Mouse (Mus musculus): ENCODE results near the gene Pnpla5.
"Not testable (repeated sequence)": the region's sequence is repeated elsewhere in the genome, so short reads cannot be mapped to it uniquely, and the experiment has no call there.

The Pnpla5 gene

DNA sequence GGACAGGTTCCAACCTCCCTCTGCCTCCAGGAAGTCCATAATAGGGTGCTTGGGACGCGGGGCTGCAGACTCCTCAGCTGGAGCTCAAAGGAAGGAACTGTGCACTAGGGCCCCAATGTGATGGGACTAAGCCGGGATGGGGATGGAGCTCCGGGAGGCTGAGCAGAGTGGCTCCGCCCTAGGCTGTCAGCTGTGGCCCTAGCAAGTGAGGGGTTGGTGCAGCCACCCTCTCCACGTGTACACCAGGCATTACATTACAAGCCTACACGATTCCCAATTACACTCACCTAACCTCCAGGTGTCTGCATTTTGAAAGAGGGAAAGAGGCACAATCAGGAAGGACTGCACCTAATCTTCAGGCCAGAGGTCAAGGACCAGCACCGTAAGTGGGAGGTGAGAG lies at the start of gene Pnpla5:
TSS of gene Pnpla5 (minus strand) at position 101 of the 400 bp plus-strand sequence.
- DNase-seq (ENCODE audit: low read depth, low spot score), result no peak

DNA sequence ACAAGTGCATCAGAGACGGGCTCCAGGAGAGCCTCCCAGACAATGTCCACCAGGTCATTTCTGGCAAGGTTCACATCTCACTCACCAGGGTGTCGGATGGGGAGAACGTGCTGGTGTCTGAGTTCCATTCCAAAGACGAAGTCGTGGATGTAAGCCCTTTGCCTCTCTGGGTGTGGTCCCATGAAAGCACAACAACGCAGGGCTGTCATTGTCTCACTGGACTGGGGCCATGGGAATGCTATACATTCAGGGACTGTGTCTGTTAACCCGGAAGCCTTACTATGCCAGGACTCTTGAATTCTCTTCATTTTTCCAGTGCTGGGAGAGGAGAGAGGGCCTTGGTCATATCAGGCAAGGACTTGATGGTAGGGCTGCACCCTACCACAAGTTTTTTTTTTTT lies 48.2 kb upstream of the Pnpla5 start:
- DNase-seq (ENCODE audit: low read depth, low spot score), result no peak

DNA sequence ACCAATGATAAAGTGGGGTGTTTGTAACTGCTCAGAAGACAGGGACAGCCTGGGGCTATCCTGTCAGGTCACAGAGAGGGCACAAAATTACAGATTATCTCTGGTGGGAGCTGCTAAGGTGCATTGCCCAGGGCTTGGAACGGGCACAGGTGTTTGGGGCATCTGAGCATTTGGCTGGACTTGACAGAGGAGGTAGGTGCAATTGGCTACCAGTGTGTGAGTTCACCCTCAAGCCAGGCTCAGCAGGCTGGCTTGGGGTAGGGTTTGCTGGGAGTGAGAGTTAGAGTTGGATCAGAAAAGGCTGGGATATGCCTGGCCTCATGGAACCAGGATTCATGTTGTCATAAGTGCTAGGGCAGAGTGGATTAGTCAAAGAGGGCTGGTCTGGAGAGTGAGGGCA lies 46.5 kb upstream of the Pnpla5 start:
- DNase-seq (ENCODE audit: low read depth, low spot score), result no peak

DNA sequence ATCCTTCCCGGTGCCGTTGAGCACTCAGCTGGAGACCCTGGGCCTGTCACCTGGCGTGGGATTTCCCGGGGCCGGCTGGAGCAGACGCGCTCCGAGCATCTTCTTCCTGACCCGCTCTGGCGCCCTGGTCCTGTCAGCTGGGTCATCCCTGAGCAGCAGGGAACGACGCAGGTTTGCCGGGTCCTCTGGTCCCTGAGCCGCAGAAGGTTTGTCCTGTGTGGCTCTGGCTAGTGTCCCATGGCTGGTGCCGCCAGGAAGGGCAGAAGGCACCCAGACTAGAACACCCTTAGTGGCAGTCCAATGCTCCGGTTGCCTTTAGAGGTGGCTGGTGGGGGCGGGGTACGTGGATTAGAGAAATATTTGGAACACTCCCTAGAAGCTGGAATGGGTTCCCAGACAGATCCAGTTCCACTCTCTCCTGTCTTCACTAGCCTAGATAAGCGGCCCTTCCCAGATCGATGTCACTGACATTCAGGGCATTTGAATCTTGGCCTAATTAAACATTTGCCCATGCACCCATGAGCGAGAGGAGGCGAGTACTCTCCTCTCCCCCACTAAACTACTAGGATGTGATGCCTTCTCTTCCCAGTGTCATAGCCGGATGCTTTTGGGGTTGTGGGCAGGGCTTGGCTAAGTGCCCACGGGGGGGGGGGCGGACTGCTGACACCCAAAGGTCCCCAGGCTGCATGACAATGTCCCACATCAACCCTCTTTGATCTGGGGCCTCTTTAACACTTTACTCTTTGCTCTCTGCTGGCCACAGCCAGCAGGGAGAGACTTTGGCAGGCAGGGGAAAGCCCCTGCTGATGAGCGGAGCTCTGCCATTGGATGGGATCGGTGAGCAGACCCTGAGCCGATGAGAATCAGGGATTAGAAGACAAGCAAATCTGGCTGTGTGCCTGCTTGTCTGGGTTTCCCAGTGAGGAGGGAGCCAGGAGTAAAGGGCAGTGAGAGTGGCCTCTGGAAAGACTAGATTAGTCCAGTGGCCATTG lies 45.5 kb upstream of the Pnpla5 start:
- DNase-seq (ENCODE audit: low read depth, low spot score), result no peak

DNA sequence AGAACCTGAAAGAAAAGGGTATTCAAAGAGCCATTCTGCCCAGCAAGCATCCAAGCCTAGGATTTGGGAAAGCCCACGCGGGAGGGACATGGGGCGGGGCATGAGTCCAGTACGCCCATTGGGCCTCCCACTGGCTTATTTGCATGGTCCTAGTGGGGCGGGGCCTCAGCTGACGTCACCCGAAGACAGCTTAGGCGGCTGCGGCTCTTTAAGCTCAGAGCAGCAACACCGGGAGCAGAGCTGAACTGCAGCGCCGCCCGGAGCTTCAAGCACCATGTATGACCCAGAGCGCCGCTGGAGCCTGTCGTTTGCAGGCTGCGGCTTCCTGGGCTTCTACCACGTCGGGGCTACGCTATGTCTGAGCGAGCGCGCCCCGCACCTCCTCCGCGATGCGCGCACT lies 44.6 kb upstream of the Pnpla5 start, which contains the start of gene Pnpla3:
TSS of gene Pnpla3 (plus strand) at position 238 of the 400 bp plus-strand sequence.
- peak; percentile 42 for DNase-seq (ENCODE audit: low read depth, low spot score)

DNA sequence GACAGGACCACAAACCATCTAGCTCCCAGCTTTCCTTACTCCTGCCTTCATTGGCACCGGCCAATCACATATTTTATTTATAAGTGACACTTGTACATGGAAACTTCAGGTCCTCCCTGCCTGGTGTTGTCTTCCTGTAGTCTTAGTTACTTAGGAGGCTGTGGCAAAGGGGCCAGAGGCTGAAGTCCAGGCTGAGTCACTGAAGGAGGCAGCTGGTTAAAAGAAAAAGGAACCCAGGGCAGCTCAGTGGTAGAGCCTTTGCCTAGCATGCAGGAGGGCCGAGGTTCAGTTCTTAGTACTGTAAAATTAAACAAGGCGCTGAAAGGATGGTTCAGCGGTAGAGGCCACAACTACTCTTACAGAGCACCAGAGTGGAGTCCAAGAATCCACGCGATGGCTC lies 43.8 kb upstream of the Pnpla5 start:
- no peak for DNase-seq (ENCODE audit: low read depth, low spot score)

DNA sequence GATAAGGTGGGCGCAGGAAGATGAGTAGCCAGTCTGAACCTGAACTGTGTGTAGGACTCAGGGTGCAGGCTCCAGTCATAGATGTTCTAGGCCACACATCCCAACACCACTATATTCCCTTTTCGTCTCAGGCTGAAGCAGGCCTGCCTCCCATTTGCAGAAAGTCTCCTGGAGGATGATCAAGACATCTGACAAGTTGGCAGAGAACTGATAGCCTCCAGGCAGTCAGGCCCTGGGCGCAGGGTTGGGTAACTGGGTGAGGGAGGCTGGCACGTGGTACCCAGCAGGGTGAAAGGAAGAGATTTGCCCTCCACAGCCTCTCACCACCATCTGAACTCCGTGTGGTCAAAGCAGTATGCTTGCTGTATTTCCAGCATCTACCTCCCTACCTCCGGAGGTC lies 38.9 kb upstream of the Pnpla5 start:
- no peak for DNase-seq (ENCODE audit: low read depth, low spot score)

DNA sequence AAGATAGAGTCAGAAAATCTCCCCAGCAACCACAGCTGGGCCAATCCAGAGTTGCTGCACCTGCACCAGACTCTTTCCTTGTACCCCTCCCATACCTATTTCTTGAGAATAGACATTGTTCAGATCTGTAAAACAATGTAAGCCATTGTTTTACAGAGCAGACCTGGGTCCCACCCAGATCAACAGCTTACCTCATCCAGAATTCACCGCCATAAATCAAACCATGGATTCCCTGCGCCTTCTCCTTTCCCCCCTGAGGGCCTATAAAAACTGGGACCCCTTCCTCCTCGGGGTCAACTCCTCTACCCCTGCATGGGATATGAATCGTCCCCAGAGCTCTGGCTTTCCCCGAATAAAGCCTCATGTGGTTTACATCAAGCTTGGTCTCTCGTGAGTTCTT lies 34.6 kb upstream of the Pnpla5 start:
- DNase-seq (ENCODE audit: low read depth, low spot score), result not testable (repeated sequence)

DNA sequence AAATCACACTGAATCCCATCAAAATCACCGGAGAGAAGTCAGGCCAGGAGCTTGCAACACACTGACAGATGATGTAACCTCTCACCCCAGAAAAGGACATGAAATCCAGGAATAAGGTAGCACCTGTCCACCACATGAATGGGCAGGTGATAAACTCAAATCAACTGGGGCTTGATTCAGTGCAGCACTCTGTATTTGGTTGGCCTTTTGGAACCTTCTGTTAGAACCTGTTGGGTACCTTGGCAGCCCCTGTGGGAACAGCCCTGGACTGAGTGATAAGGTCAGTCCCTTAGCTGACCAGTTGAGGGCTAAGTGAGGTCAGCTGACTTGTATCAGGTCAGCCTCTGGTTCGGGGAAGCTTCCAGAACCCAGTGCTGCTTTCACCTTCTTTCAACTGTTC lies 33.2 kb upstream of the Pnpla5 start:
- no peak for DNase-seq (ENCODE audit: low read depth, low spot score)

DNA sequence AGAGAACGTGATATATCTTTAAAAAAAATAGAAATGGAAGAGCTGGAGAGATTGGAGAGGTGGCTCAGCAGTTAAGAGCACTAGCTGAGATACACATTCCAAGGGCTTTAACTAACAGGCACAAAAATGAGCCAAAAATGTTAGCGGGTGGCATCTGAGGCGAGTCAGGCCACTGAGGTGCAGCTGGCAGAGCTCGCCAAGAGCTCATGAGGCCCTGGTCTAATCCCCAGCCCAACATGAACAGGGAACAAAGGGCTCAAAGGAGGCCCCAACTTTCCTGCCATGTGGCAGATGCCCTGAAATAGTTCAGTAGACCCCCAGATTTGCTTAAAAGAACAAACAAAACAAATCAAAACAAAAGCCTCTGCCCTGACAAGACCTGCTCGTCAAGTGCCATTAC lies 18.0 kb upstream of the Pnpla5 start:
- no peak for DNase-seq (ENCODE audit: low read depth, low spot score)

DNA sequence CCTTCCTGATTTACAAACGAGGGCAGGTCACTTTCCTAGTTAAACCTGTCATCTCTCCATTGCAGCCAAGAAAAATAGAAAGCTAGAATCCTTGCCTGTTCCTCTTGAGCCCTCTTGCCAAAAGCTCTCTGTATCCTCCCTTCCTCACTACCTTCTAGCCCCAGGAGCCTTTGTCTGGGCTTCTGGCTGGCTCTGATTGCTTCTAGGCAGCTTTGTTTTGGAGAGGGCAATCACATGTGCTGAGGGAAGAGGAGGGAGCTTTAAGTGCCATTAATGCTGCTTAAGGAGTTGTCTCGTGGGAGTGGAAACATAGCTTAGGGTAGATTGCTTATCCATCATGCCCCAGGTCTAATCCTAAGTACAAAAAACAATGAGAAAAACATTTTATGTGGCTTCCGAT lies 17.1 kb upstream of the Pnpla5 start:
- DNase-seq (ENCODE audit: low read depth, low spot score), result no peak

DNA sequence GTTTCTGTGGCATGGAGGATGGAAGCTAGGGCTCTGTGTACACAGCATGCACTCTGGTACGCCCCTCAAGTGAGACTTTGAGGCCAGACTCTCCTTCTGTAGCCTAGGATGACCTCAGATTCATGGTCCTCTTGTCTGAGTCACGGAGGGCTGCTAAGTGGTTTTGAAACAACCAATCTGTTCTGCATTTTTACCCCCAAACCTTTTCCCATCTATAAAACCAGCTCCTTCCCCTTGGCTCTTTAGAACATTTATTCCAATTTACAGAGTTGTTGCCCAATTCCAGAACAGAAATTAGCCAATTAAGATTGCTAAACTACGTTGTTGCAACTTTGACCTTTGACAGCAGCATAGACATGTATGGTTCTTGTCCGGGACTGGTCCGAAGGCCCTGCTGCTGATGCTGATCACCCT lies 16.6 kb upstream of the Pnpla5 start:
- no peak for DNase-seq (ENCODE audit: low read depth, low spot score)

DNA sequence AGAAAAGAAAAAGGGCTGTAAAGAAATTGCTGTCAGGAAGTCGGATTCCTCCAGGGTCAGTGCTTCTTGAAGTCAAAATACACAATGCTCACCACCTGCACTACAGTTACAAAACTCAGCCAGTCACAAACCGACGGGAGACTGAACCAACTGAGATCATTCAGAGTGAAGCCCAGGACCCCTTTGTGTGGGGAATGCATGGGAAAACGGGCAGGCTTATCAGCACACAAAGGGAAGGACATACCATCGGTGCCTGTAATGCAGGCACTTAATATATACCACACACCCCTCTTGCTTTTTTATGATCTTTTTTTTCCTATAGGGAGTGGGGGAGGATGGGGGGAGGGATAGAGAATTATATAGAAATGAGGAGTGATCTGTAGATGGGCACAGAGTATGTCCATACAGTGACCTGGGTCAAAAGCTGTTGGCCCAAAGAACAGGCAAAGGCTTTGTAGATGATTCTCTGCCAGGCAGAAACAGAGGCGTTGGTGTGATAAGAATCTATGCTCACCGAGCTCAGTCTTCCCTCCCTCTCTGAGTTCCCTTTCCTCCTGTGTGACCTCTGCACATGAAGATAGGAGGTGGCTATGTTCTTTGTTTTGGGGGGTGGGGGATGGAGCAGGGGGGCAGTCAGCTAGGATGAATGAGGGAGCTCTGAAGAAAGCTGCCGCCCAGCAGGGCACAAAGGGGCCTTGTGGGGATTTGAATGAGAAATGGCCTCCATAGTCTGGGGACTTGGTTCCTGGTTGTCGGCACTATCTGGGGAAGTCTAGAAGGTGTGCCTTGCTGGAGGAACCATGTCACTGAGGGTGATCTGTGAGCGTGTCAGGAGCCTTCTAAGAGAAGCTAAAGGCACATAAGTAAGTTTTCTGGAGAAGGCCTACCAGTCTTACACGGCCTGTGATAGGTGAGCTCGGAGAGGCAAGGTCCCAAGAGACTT lies 13.8 kb upstream of the Pnpla5 start:
- DNase-seq (ENCODE audit: low read depth, low spot score), result no peak

DNA sequence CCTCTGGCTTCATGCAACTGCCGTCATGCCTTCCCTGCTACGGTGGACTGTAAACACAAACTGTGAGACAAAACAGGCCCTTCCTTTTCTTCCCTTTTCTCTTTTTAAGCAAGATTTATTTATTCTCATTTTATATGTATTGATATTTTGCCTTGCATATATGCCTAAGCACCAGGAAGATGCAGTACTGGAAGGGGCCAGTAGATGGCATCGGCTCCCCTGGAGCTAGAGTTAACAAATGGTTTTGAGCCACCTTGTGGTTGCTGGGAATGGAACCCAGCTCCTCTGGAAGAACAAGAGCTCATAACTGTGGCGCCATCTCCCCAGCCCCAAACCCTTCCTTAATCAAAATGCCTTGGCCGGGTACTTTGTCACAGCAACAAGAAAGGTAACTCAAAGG lies 12.5 kb upstream of the Pnpla5 start:
- peak; percentile 17 for DNase-seq (ENCODE audit: low read depth, low spot score)

DNA sequence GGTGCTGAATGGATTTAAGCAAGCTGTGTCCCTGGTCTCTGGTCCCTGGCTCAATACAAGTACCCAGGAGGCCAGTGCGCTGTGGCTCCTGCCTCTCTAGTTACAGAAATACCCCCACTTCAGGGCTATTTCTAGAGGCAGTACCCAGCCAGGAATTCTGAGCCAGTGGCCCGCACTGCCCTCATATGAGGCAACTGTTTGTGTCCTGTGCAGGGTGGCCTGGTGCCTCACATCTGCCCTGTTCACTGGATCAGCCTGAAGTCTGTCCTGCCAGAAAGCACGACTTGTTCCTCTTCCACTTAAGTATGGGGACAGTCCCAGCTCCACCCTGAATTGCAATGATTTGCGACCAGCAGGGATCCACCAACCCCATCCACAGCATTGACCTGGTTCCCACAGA lies 10.5 kb upstream of the Pnpla5 start:
- no peak for DNase-seq (ENCODE audit: low read depth, low spot score)

DNA sequence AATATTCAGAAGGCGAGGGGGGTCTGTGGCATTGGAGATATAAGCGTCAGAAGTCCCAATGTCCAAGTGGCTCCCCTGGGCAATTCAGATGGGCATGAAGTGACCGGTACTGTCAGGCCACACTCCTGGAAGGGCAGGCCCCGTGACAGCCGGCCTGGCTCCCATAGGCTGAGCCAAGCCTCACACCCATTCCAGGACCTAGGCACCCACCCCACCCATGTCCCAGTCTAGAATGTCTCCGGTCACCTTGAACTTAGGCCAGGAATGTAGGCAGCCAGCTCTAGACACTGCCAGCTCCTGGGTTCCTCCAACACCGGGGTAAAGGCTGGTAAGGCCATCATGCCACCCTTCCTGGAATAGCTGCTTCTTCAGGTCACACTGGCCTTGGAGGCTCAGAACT lies 9.0 kb upstream of the Pnpla5 start:
- no peak for DNase-seq (ENCODE audit: low read depth, low spot score)

DNA sequence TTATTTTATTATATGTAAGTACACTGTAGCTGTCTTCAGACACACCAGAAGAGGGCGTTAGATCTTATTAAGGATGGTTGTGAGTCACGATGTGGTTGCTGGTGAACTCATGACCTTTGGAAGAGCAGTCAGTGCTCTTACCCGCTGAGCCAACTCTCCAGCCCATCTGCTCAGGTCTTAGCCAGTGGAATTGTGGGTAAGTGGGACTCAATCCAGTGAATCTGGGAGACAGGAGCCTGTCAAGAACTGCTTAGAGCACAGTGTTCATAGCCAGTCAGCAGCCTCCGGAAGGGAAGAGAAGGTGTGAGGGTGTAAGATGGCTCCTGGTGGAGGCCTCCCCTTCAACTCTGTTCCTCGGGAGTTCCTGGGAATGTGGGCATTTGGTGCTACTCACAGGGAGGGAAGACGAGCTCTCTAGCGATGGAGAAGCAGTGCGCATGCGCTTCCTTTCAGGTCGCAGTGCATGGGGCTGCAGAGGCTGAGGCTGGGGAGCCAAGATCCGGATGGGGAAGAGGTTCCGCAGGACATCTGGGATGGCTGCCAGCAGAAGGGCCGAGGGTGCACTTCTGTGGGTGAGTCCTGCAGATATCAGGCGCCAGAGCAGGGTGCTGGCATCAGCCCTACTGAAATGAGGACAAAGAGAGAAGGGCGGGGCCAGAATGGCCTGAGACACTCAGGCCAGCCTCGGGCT lies 8.3 kb upstream of the Pnpla5 start:
- DNase-seq (ENCODE audit: low read depth, low spot score), result no peak

DNA sequence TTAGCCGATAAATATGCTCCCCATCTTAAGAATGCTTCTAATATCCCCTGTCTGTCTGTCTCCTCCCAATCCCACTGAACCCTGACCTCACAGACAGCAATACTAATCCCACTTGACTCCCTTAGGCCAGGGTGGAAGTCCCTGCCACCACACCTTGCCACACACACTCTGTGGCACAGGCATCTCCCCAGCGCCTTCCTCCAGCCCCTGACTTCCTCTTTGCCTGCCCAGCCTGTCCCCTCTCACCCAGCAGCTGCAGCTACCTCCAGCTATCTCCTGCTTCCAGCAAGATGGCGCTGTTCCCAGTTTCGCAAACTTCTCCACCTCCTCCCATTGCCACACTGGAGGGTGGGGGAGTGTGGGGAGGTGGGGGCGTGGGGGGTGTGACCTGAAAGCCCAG lies 3.9 kb upstream of the Pnpla5 start:
- DNase-seq (ENCODE audit: low read depth, low spot score), result no peak

DNA sequence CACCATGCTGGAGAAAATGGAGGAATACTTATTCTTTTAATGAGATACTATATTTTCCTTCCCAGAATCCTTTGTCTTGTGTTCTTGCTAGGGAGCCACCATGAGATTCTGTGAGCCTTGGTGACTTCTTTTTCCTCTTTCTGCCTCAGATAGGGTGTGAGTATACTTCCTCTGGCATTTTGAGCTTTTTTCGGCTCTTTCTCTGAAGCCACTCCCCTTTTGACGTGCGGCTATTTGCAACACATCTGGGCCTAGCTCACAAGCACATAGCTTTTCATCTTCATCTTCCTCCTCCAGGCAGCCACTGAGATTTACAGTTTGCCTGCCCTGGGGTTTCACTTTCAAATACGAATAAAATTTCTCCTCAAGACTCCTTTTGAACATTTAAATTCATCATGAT lies 3.5 kb upstream of the Pnpla5 start:
- DNase-seq (ENCODE audit: low read depth, low spot score), result no peak

DNA sequence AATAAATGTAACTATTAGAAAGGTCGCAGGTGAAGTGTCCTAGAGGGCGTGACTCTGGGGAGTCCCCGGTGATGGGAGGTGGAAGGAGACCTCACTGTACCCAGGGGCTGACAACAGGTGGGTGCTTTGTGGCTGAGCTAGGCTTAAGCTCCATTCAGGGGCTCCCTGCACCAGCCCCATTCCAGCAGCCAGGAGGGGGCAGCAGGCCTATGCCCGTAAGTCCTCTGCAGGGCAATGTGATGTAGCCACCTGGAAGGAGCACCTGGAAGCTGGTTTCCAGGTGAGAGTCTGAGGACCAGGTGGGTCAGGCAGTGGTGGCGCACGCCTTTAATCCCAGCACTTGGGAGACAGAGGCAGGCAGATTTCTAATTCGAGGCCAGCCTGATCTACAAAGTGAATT lies 1.1 kb upstream of the Pnpla5 start:
- no peak for DNase-seq (ENCODE audit: low read depth, low spot score)

DNA sequence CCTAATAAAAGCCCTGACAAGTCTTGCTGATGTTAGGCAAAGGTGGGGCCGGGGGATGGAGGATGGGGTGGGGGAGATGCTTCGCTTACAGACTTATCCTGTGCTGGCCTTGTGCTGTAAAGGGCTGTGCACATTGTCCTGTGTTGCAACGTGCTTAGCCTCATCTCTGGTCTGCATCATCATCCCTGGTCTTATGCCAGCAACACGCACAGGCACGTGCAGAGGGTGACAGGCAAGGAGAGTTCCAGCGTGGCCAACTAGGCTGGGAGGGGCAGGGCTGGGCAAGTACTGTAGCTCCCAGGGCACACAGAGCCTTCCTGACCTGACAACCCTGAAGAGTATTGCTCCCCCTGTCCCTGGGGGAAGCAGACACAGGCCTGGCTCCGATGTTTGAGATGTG lies 1.9 kb downstream of the Pnpla5 start:
- no peak for DNase-seq (ENCODE audit: low read depth, low spot score)

DNA sequence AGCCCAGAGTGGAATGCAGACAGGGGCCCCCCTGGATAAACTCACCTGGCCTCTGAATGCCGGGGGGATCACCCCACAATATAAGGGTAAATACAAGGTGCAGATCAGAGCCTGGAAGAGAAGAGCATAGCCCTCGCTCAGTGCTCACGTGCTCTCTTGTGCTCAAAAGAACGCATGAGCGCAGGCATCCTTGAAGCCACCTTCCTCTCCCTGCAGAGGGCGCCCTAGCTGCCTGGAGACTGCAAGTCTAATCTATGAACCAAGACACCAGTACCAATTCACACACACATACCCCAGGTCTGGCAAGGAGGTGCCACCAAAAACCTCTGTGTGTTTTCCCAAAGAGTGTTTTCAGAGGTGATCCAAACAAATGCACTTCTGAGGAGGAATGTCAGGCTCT lies 2.4 kb downstream of the Pnpla5 start:
- DNase-seq (ENCODE audit: low read depth, low spot score), result no peak

All from c-Kit-negative CD71-positive TER-119-positive erythroid progenitor cells, embryonic 14.5 days (primary cell).